Mouse (Mus musculus) cortical plate, adult 2 months (tissue): Measurements from ENCODE around the gene Raet1d. TPM values are rescaled to one million over a fixed set of nuclear protein-coding genes. Genes with fewer than 3 reads are reported as not detected.
"Not testable (repeated sequence)": the region's sequence is repeated elsewhere in the genome, so short reads cannot be mapped to it uniquely, and the experiment has no call there.

ENCODE experiments used
- H3K27ac ChIP-seq: fragments of 200-500 bp; 2 replicates; pipeline ENCODE4 v1.5.1; 2012; ENCODE audit warnings: low read length, control low read depth, inconsistent platforms; ENCODE audit not compliant: insufficient read depth
- H3K4me1 ChIP-seq: fragments of 200-500 bp; 2 replicates; pipeline ENCODE4 v1.6.1; 2011; ENCODE audit warnings: low read length; ENCODE audit not compliant: control insufficient read depth, insufficient read depth
- H3K4me3 ChIP-seq: fragments of 200-500 bp; 2 replicates; pipeline ENCODE4 v1.5.1; 2011; ENCODE audit warnings: mild to moderate bottlenecking, low read length, control low read depth; ENCODE audit not compliant: insufficient read depth
- CTCF ChIP-seq: fragments of 200-500 bp; IDR thresholded peaks from 2 replicates; pipeline ENCODE4 v1.5.1; 2011; ENCODE audit warnings: mild to moderate bottlenecking, control low read depth, low read length; ENCODE audit not compliant: insufficient read depth; ENCODE audit errors: extremely low read depth
- polyA plus RNA-seq: library from polyadenylated mRNA; depleted of rRNA; stranded (reverse); fragments of >200 nt; gene quantifications from 2 replicates; pipeline ENCODE4 v1.2.3, GENCODE M21; 2012; rRNA removed

The Raet1d gene
- polyA plus RNA-seq, 1 experiment = 0.13 TPM

DNA sequence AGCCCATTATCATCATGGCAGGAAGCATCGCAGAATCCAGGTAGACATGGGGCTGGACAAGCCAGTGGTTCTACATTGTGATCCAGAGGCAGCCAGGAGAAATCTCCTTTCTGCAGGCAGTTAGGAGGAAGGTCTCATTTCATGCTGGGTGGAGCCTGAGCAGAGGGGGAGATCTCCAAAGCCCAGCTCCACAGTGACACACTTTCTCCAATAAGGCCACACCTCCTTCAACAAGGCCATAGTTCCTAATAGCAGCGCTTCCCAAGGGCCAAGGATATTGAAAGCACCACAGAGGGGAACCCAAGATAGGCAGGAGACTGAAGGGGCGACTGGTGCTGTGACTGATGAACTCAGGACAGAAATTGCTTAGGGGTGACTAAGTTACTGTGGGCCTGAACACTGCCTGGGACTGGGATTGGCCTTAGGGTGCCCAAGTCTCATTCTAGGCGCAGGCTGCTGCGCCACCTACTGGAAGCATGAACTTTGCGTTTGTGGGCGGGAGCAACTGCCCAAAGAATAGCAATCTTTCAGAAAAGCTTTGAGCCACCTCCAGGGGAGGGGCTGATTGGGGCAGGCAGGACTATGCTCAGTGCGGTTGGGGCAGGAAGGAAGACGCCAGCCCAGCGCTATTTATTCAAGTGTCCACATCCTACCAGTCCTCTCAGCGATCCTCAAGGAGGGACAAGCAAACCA, 42.0 kb downstream of the Raet1d start:
- not testable (repeated sequence) for H3K4me3 ChIP-seq, H3K27ac ChIP-seq, H3K4me1 ChIP-seq
- TF ChIP-seq CTCF = peak; percentile 48

- not testable (repeated sequence) for H3K4me1 ChIP-seq, H3K27ac ChIP-seq, H3K4me3 ChIP-seq
These were observed 53.5 kb downstream of the Raet1d start for GRCm38 (mm10) chr10:22413702-22414494.

Other genes starting within 250 kb of the Raet1d start
- gene E030030I06Rik, start 211.3 kb upstream of the Raet1d start, polyA plus RNA-seq = 0.31 and 0.55 TPM in 2 replicates
- 0.08 TPM in 1 of 2 replicates, not detected in the other for gene Raet1e, start 202.0 kb upstream of the Raet1d start, polyA plus RNA-seq
- 0.46 and 0.49 TPM in 2 replicates for gene H60b, start 202.0 kb upstream of the Raet1d start, polyA plus RNA-seq